Mouse (Mus musculus) megakaryocyte, embryonic 14.5 days (primary cell): ENCODE measurements around the gene Ect2.

Experiments used
- FLI1 ChIP-seq: IDR thresholded peaks from 2 replicates; pipeline ENCODE4 v1.6.1; 2012; ENCODE audit warnings: low read length, inconsistent platforms, mixed read lengths
- GATA1 ChIP-seq: IDR thresholded peaks from 3 replicates; pipeline ENCODE4 v1.6.1; 2012; ENCODE audit warnings: mixed read lengths, low read length, inconsistent platforms, borderline replicate concordance

- TF ChIP-seq GATA1 = no peak
- no peak for TF ChIP-seq FLI1
Measured at GRCm38 (mm10) chr3:27110860-27111259, 42.8 kb downstream of the Ect2 start.
